Mouse (Mus musculus) kidney, embryonic 16.5 days (tissue): Measurements from ENCODE around the gene Rbm17. TPM values are rescaled to one million over a fixed set of nuclear protein-coding genes. Genes with fewer than 3 reads are reported as not detected.
"Not testable (repeated sequence)": the region's sequence is repeated elsewhere in the genome, so short reads cannot be mapped to it uniquely, and the experiment has no call there.

ENCODE experiments used
- ATAC-seq: fragments of 200-750 bp; cut with Nextera tagmentation; 2 replicates; pipeline ENCODE4 v1.8.0; 2017; ENCODE audit warnings: moderate TSS enrichment; ENCODE audit not compliant: low FRiP score, low TSS enrichment
- H3K27ac ChIP-seq: fragments of 300-500 bp; sonication (generic); 2 replicates; pipeline ENCODE4 v1.5.1; 2014; ENCODE audit warnings: low read length
- H3K27me3 ChIP-seq: fragments of 300-500 bp; sonication (generic); 2 replicates; pipeline ENCODE4 v1.6.1; 2014; ENCODE audit warnings: low read length, control low read depth, mixed read lengths; ENCODE audit not compliant: insufficient read depth
- H3K36me3 ChIP-seq: fragments of 300-500 bp; sonication (generic); 2 replicates; pipeline ENCODE4 v1.6.1; 2014; ENCODE audit warnings: low read length, control low read depth, mixed read lengths; ENCODE audit not compliant: insufficient read depth
- H3K4me1 ChIP-seq: fragments of 300-500 bp; sonication (generic); 2 replicates; pipeline ENCODE4 v1.6.1; 2014; ENCODE audit warnings: low read length, control low read depth, mixed read lengths; ENCODE audit not compliant: insufficient read depth
- H3K4me2 ChIP-seq: fragments of 300-500 bp; sonication (generic); replicated peaks from 2 replicates; pipeline ENCODE4 v1.6.1; 2014; ENCODE audit warnings: low read depth, low read length
- H3K4me3 ChIP-seq: fragments of 300-500 bp; sonication (generic); 2 replicates; pipeline ENCODE4 v1.5.1; 2014; ENCODE audit warnings: mild to moderate bottlenecking, low read length
- H3K9ac ChIP-seq: fragments of 300-500 bp; sonication (generic); replicated peaks from 2 replicates; pipeline ENCODE4 v1.6.1; 2014; ENCODE audit warnings: low read length
- H3K9me3 ChIP-seq: fragments of 300-500 bp; sonication (generic); 2 replicates; pipeline ENCODE4 v1.6.1; 2016; ENCODE audit warnings: low read length, control low read depth
- WGBS: fragments of 180-500 bp; shearing (Covaris S2); extraction: QIAGEN DNeasy Blood & Tissue Kit; methylation state at CpG from one replicate; pipeline ENCODE4 v1.1.7; 2014; 5-methylcytosine and 5-hydroxymethylcytosine counted together
- polyA plus RNA-seq: library from polyadenylated mRNA; unstranded; fragments of >200 nt; fragmentation: Nextera tagmentation; extraction: Ambion mirVana; gene quantifications from 2 replicates; pipeline ENCODE4 v1.2.1, GENCODE M21; 2015

The Rbm17 gene
- polyA plus RNA-seq, 1 experiment from 2014 or later = 147 TPM

DNA sequence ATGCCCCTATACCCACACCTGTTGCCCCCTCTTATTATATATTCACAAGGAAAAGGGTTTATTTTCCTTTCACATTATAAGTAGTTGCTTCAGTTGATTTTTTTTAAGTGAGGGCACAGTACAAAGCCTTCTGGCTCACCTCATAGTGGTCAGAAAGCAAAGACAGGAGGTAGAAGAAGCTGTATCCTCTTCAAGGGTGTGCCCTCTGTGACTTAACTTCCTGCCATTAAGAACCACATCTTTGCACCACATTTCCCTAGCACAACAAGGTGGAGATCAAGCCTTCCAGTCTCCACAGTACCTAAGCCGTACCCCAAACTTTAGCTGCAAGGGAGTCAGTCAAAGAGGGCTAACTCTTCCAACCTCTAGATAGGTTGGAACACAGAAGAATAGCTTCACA, 61.8 kb downstream of the Rbm17 start:
- WGBS = 91% methylated on average over 1 of the region's 1 CpGs
- Histone ChIP-seq H3K27ac (no peak overlapping the region), H3K4me2 (no peak overlapping the region), H3K36me3 (no peaks in the 10 kb centered on the region), H3K9ac (no peak overlapping the region), H3K27me3 (no peaks in the 10 kb centered on the region), H3K4me3 (no peak overlapping the region), H3K9me3 (no peaks in the 10 kb centered on the region), H3K4me1 (0 out of 2 replicates have a peak, but pooled peaks cover 4% of the 10 kb centered on the region)
- no peak for ATAC-seq

DNA sequence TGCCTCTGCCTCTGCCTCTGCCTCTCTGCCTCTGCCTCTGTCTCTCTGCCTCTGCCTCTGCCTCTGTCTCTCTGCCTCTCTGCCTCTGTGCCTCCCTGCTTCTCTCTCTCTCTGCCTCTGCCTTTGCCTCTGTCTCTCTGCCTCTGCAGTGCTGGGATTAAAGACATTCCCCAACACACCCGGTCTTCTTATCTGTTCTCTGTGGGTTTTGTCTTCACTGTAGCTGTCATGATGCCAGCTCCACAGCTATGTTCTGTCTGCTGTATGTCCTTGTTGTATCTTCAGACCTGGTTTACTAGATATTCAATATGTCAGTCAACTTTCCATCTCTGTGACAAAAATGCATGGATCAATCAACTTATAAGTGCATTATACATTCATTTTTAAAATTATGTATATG, 62.4 kb downstream of the Rbm17 start:
- ATAC-seq = not testable (repeated sequence)

DNA sequence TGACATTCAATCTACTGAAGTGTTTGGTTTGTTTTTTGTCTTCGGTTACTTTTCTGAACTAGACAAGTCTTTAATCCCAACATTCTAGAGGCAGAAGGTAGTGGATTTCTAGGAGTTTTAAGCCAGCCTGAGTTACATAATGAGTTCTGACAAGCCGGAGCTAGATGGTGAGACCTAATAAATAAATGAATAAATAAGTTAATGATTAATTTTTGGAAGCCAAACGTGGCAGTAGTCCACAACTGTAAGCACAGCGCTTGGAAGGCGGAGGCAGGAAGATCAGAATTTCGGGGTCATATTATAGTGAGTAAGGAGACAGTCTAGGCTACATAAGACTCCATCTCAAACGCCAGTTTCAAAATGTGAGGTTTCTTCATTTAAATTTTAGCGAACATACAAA, 68.0 kb downstream of the Rbm17 start:
- no peak for ATAC-seq
- Histone ChIP-seq H3K36me3 (no peaks in the 10 kb centered on the region), H3K4me2 (peak overlapping the region; percentile 94), H3K4me3 (peak overlapping the region; percentile 61), H3K27ac (0 out of 2 replicates have a peak overlapping the region, but pooled peaks have one; percentile 29), H3K27me3 (no peaks in the 10 kb centered on the region), H3K9ac (peak overlapping the region; percentile 65), H3K9me3 (no peaks in the 10 kb centered on the region), H3K4me1 (peaks cover 8% of the 10 kb centered on the region; the same call in 1 of the 2 replicates)
- WGBS = 59% methylated on average over 8 of the region's 8 CpGs

More for the DNA sequence above, 62.4 kb downstream of the Rbm17 start:
- not testable (repeated sequence) for H3K9me3 ChIP-seq, H3K27me3 ChIP-seq, H3K4me3 ChIP-seq, H3K27ac ChIP-seq, H3K9ac ChIP-seq, H3K4me1 ChIP-seq, H3K36me3 ChIP-seq, H3K4me2 ChIP-seq
- WGBS = 88% methylated on average over 1 of the region's 1 CpGs

Other genes with a start within 250 kb of the Rbm17 start
- gene Pfkfb3, start 50.1 kb downstream of the Rbm17 start, polyA plus RNA-seq = 11.9 and 13.1 TPM in 2 replicates
- not detected in 2 replicates for gene Gm17490, start 22.1 kb upstream of the Rbm17 start, polyA plus RNA-seq
- not detected in 2 replicates for gene Il2ra, start 38.7 kb upstream of the Rbm17 start, polyA plus RNA-seq
- 2.6 TPM in 2 replicates for gene Il15ra, start 101.1 kb upstream of the Rbm17 start, polyA plus RNA-seq
- 137 and 141 TPM in 2 replicates for gene Fbh1, start 173.4 kb upstream of the Rbm17 start, polyA plus RNA-seq
- 52.6 and 59.2 TPM in 2 replicates for gene Ankrd16, start 173.7 kb upstream of the Rbm17 start, polyA plus RNA-seq